Mouse (Mus musculus): ENCODE measurements around the gene Krcc1.

Krcc1 gene

DNA sequence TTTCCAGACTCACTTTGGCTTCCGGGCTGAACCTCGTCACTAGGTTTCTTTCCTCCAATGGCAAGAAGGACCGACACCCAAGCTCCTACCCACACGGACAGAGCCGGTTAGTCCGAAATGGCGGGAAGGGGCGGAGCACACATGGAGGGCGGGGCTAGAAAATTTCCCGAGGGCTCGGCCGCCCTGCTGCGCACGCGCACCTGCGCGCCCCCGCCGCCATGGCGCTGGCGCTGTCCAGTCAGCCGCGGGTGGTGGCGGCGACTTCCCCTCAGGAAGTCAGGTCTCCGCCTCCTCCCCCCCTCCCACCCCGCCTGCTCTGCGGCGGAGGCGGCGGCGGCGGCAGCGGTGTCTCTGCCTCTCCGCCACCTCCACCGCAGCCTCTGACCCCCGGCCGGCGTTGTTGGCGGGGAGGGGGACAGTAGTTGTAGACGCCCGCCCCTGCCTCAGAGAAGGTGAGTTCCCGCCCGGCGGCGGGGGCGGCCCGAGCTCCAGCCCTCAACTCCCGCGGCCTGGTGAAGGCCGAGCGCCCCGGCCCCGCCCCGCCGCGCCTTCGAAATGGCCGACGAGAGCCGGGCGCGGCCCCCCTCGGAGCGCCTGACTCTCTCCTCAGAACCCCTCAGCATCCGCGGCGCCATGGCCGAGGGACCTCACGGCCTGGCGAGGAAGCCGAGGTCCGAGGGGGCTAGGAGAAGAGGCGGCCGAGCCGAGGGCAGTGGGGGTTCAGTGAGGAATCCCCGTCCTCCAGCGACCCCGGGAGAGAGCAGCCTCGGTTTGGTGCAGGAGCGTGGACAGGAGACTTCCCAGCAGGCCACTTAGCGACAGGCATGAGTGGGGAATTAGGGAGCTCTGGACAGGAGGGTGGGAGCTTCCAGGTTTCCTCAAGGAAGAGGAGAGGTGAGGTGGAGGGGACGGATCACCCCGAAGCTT, at the start of gene Krcc1:
TSS of gene Krcc1 (plus strand) at position 289 of the 927 bp plus-strand sequence.
- peak; percentile 90 for DNase-seq (ENCODE audit: low read depth, low spot score)

DNA sequence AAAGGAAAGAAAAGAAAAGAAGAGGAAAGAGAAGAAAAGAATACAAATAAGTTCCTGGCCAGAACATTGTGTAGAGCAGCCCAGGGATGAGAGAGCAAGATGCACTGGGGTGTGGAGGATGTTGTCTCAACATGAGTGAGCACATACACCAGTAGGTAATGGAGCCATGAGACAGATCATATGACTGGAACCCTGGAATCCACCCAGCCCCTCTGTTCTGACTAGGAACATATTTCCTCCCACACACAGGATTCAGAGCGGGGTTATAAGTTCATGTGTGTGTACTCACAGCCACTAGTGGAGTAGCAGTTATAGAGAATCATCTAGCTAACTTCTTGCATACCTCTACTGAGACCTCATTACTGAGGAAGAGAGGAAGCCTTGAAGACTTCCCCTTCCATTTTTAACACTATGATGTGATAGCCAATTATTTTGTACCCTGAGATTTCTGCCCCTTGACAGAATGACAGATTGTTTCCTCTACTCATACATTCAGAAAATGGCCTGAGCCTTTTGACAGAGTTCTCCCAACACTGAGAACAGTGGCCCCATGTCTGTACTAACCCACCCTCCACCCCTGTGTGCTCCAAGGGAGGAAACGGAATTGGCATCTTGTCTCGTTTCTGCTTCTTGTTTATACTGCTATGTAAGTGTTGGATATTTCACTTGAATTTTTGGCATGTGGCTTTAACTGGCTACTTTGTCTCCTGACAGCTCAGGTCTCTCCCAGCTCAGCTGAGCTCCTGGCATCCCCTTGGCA, 47.1 kb upstream of the Krcc1 start:
- DNase-seq (ENCODE audit: low read depth, low spot score) = no peak

DNA sequence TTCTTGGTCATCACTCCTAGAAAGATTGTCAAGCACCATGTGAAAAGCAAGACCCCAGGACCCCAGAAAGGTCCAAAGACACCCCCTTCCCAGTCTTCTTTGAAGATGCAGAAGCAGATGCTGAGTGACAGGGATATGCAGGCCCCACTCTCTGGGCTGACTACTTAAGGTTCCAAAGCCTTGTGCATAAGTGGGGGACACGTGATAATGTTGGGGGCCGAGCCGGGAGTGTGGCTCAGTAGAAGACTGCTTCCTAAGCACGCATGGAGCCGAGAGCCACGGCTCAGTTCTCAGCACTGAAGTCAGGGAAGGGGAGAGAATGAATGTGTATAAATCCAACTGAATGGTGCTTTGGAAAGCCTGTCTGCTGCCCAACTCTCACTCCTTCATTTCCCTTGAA, 44.9 kb upstream of the Krcc1 start:
- DNase-seq (ENCODE audit: low read depth, low spot score) = no peak

DNA sequence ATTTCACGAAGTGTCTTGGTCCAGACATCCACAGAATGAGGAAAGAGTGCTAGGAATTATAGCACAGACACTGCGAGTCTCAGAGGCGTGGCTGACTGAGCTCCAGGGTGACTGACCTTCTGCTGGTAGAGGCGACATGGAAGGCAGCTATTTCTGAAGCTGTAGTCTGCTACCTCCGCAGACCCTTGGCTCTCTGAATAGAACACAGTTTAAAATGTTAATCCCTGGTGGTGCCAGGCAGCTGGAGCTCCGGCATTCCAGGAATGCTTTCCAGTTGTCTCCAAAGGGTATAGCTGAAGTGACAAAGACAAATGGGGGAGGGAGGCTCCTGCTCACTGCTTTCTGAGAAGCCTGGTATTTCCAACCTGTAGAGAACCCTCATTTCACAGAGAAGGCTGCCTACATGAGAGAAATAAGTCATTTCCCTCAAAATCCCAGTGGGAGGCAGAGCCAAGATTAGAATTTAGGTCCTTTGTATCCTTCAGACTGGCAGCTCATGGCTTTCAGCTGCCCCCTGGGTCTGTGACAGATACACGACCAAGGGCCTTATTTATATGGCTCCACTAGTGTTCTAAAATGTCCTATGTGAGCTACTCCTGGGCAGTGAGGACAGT, 44.2 kb upstream of the Krcc1 start:
- DNase-seq (ENCODE audit: low read depth, low spot score) = no peak

DNA sequence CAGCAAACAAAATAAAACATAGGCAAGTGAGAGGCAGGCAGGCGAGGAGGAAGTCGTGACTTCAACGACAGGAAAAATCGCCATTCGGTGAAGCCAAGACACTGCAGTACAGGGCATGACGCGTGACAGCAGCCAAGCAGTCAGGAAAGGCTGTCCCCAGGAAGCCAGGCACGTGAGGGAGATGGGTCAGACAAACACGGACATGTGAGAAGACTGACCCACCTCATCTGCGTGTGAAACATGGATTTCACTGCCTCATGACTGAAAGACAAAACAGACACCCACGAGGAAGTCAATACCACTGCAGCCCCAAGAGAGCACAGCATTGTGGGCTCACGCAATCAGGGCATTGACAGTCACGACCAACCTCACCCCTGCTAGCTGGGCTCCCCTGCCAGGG, 36.4 kb upstream of the Krcc1 start:
- DNase-seq (ENCODE audit: low read depth, low spot score) = no peak

DNA sequence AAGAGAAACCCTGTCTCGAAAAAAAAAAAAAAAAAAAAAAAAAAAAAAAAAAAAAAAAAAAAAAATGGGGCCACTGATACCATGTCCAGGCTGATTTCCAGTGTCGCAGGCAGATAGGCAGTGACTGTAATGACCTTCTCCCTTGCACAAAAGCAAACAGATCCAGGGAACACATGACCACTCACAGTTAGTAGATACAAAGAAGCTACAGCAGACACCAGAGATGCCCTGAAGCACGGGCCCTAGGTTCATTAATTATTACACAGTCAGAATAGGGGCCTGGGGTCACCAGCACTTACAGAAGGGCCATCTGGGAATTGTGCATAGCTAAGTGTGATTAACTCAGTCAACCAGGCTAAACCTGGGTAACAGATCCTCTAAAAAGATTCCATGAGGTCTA, 35.5 kb upstream of the Krcc1 start:
- DNase-seq (ENCODE audit: low read depth, low spot score) = no peak

DNA sequence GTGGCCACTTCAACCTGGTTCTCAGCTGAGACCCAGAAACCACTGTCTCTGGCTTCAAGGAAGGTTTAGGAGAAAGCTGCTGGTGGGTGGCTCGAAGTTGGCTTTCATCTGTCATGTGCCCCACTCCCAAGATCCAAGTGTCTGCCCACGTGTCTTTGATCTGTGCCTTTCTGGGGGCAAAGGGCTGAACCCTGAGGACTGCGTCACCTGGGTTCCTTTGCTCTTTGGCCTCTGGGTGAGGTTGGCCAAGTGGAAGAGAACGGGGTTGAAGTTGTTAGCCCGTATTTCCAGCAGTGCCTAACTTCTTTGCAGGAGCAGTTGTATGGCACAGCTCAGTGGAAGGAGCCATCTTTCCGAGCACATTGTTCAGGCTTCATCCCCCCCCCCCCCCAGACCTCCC, 35.0 kb upstream of the Krcc1 start:
- no peak for DNase-seq (ENCODE audit: low read depth, low spot score)

DNA sequence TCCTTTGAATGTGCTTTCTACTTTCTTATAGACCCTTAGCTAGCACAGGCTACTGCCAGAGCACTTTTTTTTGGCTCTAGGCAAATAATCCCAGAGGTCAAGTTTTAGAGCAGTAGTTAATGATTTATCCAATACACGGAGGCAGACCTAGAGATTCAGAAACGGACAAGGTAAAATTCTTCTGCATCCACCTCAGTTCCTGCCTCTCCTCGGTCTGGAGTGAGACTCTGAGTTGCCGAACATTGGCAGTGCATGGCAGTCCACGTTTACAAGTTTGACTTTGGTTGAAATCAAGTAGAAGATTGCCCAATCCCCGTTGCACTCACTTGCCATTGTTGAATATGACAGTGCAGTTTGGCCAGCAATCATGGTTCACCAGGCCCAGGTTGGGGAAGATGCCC, 34.4 kb upstream of the Krcc1 start:
- no peak for DNase-seq (ENCODE audit: low read depth, low spot score)

DNA sequence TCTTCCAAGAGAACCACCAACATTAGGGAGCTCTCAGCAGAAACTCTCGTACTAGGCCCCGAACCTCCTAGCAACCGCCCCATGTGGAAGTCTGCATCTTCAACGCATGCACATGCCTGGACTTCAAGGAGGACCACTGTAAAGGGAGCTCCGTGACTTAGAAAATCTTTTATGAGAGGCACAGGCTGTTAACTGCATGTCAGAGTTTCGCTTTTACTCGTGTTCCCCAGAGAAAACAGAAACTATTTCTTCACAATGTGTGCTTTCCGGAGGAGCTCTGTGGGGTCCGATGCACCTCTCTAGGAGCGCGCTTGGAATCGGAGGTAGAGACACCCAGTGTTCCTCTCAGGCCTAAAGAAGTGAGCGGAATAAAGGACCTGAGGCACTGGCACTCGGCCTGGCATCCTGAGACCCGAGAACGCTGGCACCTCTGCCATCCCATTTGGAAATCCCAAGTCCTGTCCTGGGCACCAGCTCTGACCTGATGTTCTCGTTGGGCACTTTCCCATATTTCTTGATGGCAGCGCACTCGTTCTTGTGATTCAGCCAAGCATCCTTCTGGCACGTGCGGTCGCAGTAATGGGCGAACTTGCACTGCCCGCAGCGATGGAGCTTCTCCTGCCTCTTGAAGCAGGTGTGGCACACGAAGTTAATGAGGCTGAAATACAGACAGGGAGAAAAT, 32.3 kb upstream of the Krcc1 start:
- no peak for DNase-seq (ENCODE audit: low read depth, low spot score)

DNA sequence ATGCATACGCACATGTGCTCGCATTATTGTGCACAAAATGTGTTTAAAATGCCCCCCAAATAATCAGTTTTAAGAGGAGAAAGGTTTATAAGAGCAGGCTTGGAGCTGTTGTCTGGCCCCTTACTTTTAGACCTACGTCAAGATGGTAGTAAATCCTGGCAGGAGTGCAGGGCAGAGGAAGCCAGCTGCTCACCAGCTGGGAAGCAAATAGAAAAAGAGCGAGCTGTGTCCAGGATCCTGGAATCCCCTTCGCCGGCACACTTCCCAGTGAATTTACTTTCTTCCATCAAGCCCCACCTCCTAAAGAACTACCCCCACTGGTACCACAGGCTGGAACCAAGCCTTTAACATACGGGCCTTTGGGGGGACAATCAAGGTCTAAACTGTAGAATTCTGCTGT, 30.6 kb upstream of the Krcc1 start:
- no peak for DNase-seq (ENCODE audit: low read depth, low spot score)

DNA sequence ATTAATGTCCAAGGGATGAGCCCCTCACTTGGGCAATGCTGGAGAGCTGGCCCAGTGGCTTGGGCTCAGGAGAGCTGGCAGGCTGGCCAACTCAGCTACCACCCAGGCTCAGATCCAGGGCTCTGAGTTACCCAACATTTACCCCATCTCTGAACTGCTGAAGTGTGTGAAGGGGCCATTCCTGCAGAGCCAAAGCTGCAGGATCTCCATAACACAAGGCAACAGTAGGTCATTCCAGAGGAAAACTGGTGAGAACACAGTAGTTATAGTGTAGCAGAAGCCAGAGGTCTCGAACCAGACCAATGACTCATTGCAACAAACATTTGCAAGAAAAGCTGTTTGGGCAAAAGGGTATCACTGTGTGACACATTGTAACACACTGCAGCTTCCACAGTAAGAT, 28.7 kb upstream of the Krcc1 start:
- no peak for DNase-seq (ENCODE audit: low read depth, low spot score)

DNA sequence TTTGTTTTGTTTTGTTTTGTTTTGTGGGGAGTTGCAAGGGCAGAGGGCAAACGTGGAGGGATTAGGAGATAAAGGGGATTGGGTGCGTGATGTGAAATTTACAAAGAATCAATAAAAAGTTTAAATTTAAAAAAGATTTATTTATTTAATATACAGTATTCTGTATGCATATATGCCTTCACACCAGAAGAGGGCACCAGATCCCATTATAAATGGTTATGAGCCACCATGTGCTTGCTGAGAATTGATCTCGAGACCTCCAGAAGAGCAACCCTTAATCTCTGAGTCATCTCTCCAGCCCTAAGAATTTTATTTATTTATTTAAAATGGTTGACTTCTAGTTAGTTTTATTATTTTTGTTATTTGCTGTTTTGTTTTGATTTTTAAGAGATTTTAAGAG, 28.2 kb upstream of the Krcc1 start:
- no peak for DNase-seq (ENCODE audit: low read depth, low spot score)

DNA sequence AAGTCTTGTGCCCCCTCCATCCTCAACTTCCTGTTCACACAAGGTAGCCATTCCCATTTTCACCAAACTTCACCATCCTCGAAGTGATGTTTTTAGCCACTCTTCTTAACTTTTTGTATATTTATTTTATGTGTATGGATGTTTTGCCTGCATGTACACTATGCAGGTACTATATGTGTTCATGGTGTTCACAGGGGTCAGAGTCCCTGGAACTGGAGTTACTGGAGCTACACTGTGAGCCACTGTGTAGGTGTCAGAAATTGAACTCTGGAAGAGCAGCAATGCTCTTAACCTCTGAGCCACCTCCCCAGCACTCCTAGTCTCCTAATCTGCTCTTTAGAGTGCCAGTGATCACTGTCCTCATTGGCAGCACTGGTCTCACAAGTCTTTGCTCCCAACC, 23.1 kb upstream of the Krcc1 start:
- DNase-seq (ENCODE audit: low read depth, low spot score) = no peak

DNA sequence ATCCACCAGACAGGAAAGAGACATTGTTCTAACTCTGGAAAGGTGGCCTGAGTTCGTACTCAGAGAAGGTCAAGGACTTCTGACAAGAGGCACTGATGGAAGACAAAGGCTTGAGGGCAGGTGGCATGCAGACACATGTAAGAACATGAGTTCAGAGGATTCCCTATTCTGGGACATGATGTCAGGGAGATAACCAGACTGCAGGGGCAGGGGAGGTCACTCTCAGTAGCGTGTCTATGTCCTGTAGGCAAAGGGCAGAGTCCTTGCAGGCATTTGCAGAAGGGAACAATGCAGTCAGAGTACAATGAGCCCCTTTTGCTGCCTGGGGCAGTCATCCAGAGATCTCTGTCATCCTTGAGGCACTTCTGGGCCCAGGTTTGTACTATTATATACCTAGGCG, 21.9 kb upstream of the Krcc1 start:
- no peak for DNase-seq (ENCODE audit: low read depth, low spot score)

DNA sequence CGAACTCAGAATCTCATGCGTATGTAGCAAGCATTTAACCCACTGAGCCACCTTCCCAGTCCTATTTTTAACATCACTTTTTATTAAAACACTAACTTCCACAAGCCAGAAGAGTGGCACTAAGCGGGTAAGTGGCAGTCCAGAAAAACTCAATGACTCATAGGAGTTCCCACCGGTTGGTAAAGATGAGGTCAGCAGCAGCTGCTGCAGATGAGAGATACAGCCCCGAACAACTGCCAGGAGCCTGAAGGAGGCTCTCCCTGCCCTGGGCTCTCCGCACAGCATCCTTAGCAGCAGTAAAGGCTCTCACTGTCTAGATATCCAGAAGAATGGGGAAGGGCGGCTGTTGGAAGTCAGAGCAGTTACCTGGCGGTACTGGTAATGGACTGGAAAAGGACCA, 20.5 kb upstream of the Krcc1 start:
- no peak for DNase-seq (ENCODE audit: low read depth, low spot score)

DNA sequence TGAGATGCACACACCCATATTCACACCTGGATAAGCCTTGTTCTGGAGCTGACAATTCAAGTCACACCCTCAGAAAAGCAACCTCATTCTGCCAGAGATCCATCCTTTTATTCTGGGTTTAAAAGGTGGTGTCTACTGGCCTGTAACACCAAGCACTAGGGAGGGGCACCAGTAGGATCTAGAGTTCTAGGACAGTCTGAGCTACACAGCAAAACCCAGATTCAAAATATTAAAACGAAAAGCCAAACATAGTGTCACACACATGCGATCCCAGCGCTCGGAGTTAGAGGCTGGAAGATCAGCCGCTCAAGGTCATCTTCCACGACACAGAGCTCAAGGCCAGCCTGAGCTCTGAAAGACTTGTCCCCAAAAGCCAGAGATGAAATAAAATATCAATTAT, 17.0 kb upstream of the Krcc1 start:
- DNase-seq (ENCODE audit: low read depth, low spot score) = no peak

DNA sequence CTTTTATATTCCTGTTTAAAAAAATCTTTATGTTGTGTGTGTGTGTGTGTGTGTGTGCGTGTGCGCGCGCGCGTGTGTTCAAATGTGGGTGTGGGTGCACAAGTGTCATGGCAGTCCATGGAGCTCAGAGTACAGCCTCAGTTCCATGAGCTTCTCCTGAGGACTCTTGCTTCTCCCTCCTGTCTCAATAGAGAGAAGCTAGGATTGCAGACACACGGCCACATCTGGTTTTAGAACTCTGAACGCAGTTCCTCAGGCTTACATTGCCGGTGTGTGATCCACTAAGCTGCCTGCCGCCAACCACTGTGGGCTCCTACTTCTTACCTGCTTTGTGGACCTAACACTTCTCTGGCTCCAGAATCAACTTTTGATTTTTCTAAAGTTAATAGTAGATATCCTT, 15.3 kb upstream of the Krcc1 start:
- DNase-seq (ENCODE audit: low read depth, low spot score) = no peak

DNA sequence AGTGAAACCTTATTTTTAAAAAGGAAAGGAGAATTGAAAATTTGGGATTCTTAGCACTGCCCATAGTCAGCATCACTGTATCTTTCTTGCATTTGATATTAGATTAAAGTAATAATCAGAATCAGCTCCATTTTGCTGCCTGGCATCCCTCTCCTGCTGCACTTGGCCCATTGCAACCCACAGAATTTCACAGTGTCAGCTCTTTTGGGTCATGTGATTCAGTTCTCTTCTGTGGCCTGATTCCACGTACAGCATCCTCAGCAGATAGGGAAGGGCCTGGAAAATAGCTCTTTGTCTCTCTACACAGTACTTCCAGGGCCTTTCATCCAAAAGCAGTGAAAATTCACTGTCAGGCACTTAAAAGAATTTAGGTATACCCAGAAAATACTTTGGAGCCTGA, 14.1 kb upstream of the Krcc1 start:
- no peak for DNase-seq (ENCODE audit: low read depth, low spot score)

DNA sequence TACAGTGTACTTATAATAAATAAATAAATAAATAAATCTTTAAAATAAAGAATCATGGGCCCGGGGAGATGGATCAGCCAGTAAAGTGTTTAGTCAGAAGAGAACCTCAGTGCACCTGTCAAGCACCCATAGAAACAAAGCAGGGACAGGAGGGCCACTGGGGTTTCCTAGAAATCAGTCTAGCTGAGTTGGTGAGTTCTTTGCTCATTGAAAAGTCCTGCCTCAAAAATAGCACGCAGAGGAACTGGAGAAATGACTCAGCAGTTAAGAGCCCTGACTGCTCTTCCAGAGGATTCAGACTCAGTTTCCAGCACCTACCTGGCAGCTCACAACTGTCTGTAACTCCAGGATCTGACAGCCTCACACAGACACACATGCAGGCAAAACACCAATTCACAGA, 12.9 kb upstream of the Krcc1 start:
- no peak for DNase-seq (ENCODE audit: low read depth, low spot score)

DNA sequence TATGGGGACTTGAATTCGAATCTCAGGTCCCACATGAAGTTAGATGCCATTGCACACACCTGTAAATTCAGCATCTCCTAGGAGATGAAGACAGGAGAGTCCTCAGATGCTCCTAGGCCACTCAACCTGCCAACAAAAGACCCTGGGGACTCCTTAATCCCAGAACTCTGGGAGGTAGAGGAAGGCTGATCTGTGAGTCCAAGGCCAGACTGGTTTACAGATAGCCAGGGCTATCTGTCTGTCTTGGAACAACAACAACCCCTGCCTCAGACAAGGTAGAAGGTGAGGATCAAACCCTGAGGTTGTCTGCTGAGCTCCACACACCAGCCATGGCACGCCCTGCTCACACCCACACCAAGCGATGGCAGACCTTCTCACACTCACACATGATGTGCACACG, 12.3 kb upstream of the Krcc1 start:
- DNase-seq (ENCODE audit: low read depth, low spot score) = no peak

DNA sequence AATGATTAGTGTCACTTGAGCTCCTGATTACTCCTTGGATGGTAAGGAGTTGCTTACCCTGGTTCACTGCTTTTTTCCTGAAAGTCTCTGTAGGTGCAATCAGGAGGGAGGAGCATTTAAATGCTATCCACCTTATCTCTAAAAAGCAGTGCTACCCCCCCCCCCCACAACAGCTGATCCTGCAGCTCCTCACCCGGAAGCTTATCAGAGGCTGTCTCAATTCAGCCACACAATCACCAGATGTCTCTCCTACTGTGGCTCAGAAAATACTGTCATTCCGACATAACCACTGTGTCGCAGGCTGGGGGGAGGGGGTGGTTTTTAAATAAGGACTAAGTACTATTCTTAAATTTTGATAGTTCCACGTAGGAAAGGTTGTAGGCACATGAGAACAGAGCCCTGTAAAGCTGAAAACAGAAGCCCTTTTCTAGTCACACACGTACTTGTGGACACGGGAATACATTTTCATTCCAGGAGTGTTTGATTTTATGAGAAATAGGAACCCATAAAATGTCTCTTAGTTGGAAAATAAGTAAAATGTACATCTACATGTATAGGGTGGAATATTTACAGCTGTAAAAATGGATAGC, 11.3 kb upstream of the Krcc1 start:
- no peak for DNase-seq (ENCODE audit: low read depth, low spot score)

DNA sequence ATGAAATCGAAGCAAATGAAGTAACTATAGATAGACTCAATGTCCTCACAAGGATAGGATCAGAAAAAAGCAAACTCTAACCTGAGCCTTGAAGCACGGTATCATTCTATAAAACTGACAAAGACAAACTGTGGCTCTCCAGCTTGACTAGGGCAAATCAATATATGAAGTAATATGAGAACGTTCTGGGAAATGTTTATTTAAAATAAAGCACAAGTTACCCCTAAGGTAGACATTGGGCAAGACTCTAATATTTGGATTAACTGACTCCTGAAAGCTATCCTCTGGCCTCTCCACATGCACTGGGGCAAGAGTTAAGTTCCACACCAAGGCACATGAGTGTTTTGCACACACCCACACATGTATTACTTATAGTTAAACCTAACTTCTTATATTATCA, 10.4 kb upstream of the Krcc1 start:
- DNase-seq (ENCODE audit: low read depth, low spot score) = no peak
